Mouse (Mus musculus) hindbrain, embryonic 15.5 days (tissue): Measurements from ENCODE around the gene Lrrc34. TPM values are rescaled to one million over a fixed set of nuclear protein-coding genes. Genes with fewer than 3 reads are reported as not detected.
A peak's percentile ranks its signal among the peaks of the same experiment; 100 is the strongest.

Source experiments
- ATAC-seq: fragments of 200-750 bp; cut with Nextera tagmentation; 2 replicates; pipeline ENCODE4 v1.8.0; 2017; ENCODE audit warnings: low read depth, moderate number of reproducible peaks, moderate TSS enrichment; ENCODE audit not compliant: low FRiP score
- H3K27ac ChIP-seq: fragments of 300-500 bp; sonication (generic); replicated peaks from 2 replicates; pipeline ENCODE4 v1.5.1; 2015; ENCODE audit warnings: mild to moderate bottlenecking, inconsistent platforms
- H3K27me3 ChIP-seq: fragments of 300-500 bp; sonication (generic); 2 replicates; pipeline ENCODE4 v1.6.1; 2015; ENCODE audit warnings: control low read depth, inconsistent platforms
- H3K36me3 ChIP-seq: fragments of 300-500 bp; sonication (generic); 2 replicates; pipeline ENCODE4 v1.6.1; 2015; ENCODE audit warnings: control low read depth, inconsistent platforms
- H3K4me1 ChIP-seq: fragments of 300-500 bp; sonication (generic); replicated peaks from 2 replicates; pipeline ENCODE4 v1.6.1; 2015; ENCODE audit warnings: control low read depth, inconsistent platforms
- H3K4me2 ChIP-seq: fragments of 300-500 bp; sonication (generic); 2 replicates; pipeline ENCODE4 v1.6.1; 2015; ENCODE audit warnings: moderate library complexity, mild to moderate bottlenecking, inconsistent platforms
- H3K4me3 ChIP-seq: fragments of 300-500 bp; sonication (generic); 2 replicates; pipeline ENCODE4 v1.5.1; 2015; ENCODE audit warnings: mild to moderate bottlenecking, inconsistent platforms
- H3K9ac ChIP-seq: fragments of 300-500 bp; sonication (generic); 2 replicates; pipeline ENCODE4 v1.6.1; 2015; ENCODE audit warnings: inconsistent platforms
- H3K9me3 ChIP-seq: fragments of 300-500 bp; sonication (generic); 2 replicates; pipeline ENCODE4 v1.6.1; 2016; ENCODE audit warnings: control low read depth, inconsistent platforms
- WGBS: fragments of 180-500 bp; shearing (Covaris S2); methylation state at CpG from one replicate; pipeline ENCODE4 v1.1.7; 2015; 5-methylcytosine and 5-hydroxymethylcytosine counted together
- polyA plus RNA-seq: library from polyadenylated mRNA; unstranded; fragments of >200 nt; fragmentation: Nextera tagmentation; extraction: Ambion mirVana; gene quantifications from 2 replicates; pipeline ENCODE4 v1.2.1, GENCODE M21; 2015

Lrrc34 gene
- polyA plus RNA-seq, 1 experiment from 2014 or later: 1.4 TPM

DNA sequence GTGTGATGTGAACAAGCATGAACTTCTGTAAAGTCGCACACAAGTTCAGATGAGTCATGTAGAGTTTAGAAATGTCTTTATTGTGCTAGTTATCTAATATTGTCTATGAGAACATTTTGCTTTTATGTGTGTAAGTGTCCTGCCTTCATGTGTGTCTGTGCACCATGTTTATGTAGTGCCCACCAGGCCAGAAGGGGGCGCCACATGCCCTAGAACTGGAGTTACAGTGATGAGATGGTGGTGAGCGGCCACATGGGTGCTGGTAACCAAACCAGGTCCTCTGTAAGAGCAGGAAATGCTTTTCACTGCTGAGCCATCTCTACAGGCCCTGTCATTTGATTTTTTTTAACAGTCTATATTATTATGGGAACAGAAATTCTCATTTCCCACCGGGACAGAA, 12.0 kb downstream of the Lrrc34 start:
- no peak overlapping the region for H3K27ac ChIP-seq
- no peaks in the 10 kb centered on the region for H3K27me3 ChIP-seq
- H3K9ac ChIP-seq: no peak overlapping the region
- 86% methylated on average over 4 of the region's 4 CpGs for WGBS
- H3K4me3 ChIP-seq: no peak overlapping the region
- H3K4me2 ChIP-seq: no peak overlapping the region
- ATAC-seq: no peak
- H3K36me3 ChIP-seq: no peaks in the 10 kb centered on the region
- H3K4me1 ChIP-seq: no peaks in the 10 kb centered on the region
- no peaks in the 10 kb centered on the region for H3K9me3 ChIP-seq

DNA sequence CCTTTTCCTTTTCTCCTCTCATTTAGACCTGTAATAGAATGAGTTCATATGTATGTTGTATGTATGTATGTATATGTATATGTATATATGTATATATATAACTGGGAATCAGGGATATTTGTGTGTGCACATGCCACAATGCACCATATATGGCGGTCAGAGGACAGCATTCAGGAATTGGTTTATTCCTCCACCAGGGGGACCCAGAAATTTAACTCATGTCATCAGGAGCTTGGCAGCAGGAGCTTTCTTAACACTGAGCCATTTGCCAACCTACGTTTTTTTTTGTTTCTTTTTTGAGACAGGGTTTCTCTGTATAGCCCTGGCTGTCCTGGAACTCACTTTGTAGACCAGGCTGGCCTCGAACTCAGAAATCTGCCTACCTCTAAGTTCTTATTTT, 14.0 kb downstream of the Lrrc34 start:
- ATAC-seq: no peak
- 55% methylated on average over 3 of the region's 3 CpGs for WGBS
- H3K9ac ChIP-seq: no peak overlapping the region
- no peaks in the 10 kb centered on the region for H3K9me3 ChIP-seq
- H3K4me2 ChIP-seq: no peak overlapping the region
- H3K27ac ChIP-seq: no peak overlapping the region
- no peaks in the 10 kb centered on the region for H3K27me3 ChIP-seq
- H3K4me3 ChIP-seq: no peak overlapping the region
- H3K36me3 ChIP-seq: no peaks in the 10 kb centered on the region
- no peaks in the 10 kb centered on the region for H3K4me1 ChIP-seq

DNA sequence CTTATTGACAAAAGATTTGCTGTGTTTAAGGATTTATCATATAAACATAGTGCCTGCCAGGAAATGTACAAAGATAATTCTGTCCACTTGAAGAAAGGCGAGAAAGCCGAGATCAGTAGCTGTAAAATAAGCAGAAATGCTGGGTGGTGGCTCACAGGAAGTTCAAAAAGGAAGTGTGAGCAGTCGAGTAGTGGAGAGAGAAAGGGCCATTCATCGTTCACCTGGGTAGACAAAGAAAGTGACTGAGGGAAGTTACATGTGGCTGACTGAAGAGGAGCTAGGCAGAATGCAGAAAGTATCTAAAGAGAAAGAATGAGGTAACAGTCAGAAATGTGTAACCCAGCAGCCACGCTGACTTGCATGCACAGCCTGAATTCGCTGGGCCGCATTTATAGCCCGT, 27.5 kb downstream of the Lrrc34 start:
- no peak overlapping the region for H3K4me2 ChIP-seq
- ATAC-seq: no peak
- no peak overlapping the region for H3K4me3 ChIP-seq
- H3K9me3 ChIP-seq: no peaks in the 10 kb centered on the region
- H3K27ac ChIP-seq: no peak overlapping the region
- no peaks in the 10 kb centered on the region for H3K27me3 ChIP-seq
- no peak overlapping the region for H3K9ac ChIP-seq
- H3K4me1 ChIP-seq: no peaks in the 10 kb centered on the region
- H3K36me3 ChIP-seq: peaks cover 42% of the 10 kb centered on the region
- 91% methylated on average over 8 of the region's 8 CpGs for WGBS

DNA sequence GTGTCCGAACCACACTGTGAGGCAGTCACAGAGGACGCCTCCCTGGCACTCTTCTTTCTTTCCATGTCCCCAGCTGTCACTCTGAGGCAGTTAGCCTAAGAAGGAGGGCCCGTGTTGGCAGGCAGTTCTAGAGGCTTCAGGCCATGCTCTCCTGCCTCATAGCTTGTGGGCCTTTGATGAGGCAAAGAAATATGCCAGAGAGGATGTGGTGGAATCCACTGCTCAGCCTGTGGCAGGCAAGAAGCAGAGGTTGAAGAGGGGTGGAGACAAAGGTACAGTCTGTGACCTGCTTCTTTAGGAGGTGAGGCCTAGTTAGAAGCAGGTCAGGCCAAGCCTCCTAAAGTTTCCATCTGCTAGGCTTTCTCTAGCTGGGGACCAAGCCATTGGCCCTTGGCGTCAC, 36.7 kb downstream of the Lrrc34 start:
- ATAC-seq: no peak
- no peaks in the 10 kb centered on the region for H3K9me3 ChIP-seq
- peaks cover 9% of the 10 kb centered on the region; the same call in 1 of the 2 replicates for H3K4me1 ChIP-seq
- 96% methylated on average over 4 of the region's 4 CpGs for WGBS
- H3K36me3 ChIP-seq: peaks cover 74% of the 10 kb centered on the region
- no peak overlapping the region for H3K9ac ChIP-seq
- H3K27me3 ChIP-seq: no peaks in the 10 kb centered on the region
- H3K27ac ChIP-seq: no peak overlapping the region
- no peak overlapping the region for H3K4me3 ChIP-seq
- no peak overlapping the region for H3K4me2 ChIP-seq

DNA sequence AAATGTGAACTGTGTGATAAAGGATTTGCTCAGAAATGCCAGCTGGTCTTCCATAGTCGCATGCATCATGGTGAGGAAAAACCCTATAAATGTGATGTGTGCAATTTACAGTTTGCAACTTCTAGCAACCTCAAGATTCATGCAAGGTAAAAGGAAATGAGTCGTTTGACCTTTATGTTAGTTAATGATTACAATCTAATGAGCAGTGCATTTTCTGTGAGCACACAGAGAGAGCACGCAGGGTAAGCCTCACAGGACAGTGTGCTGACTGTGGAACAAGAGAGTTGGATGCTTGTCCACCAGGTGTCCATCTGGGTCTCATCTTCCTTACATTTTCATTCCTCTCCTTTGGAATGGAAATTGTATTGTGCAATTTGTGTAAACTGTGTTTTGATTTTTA, 38.7 kb downstream of the Lrrc34 start:
- H3K36me3 ChIP-seq: peaks cover 66% of the 10 kb centered on the region
- no peaks in the 10 kb centered on the region for H3K9me3 ChIP-seq
- no peak overlapping the region for H3K9ac ChIP-seq
- peaks cover 20% of the 10 kb centered on the region for H3K4me1 ChIP-seq
- no peak overlapping the region for H3K27ac ChIP-seq
- 95% methylated on average over 3 of the region's 3 CpGs for WGBS
- no peak overlapping the region for H3K4me2 ChIP-seq
- ATAC-seq: no peak
- H3K27me3 ChIP-seq: no peaks in the 10 kb centered on the region
- H3K4me3 ChIP-seq: no peak overlapping the region

DNA sequence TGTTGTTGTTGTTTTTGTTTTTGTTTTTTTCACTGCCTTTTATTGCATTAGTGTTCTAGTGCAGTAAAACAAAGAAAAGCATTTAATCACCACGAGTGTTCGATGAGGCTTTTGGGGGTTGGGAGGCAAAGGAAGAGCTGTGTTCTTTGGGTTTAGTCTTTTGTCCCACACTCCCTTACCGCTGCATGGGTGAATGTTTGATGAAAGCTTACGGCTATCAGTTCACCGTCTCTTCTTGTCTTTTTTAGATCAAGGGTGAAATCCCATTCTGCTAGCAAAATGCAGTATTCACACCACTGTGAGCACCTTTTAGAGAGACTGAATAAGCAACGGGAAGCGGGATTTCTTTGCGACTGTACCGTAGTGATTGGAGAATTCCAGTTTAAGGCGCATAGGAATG, 44.4 kb downstream of the Lrrc34 start:
- 39% methylated on average over 10 of the region's 10 CpGs for WGBS
- peak overlapping the region; percentile 84 for H3K4me3 ChIP-seq
- peaks cover 24% of the 10 kb centered on the region for H3K36me3 ChIP-seq
- peak overlapping the region; percentile 71 for H3K4me2 ChIP-seq
- ATAC-seq: no peak
- H3K4me1 ChIP-seq: peaks cover 42% of the 10 kb centered on the region
- H3K9me3 ChIP-seq: no peaks in the 10 kb centered on the region
- 0 out of 2 replicates have a peak overlapping the region, but pooled peaks have one; percentile 99 for H3K27ac ChIP-seq
- H3K27me3 ChIP-seq: no peaks in the 10 kb centered on the region
- H3K9ac ChIP-seq: peak overlapping the region; percentile 77

DNA sequence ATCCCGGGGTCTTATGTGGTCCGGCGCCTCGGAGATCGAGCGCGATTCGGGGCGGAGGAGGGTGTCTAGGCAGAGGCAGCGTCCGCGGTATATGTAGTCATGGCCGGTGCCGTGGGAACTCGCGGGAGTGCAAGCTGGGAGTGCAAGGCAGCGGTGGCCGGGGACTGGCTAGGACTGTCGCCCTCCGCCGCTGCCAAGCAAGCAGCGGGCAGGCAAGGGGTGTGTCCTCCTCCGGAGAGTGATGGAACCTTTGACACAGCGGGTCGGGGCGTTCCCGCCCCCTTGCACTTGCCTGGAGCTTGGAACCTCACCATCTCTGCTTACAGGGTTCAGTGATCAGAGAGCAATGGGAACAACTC, 45.0 kb downstream of the Lrrc34 start:
- under 1% methylated on average over 27 of the region's 27 CpGs for WGBS
- ATAC-seq: no peak; the same call in none of the 2 replicates
- H3K4me2 ChIP-seq: peak overlapping the region; percentile 71
- H3K9ac ChIP-seq: peak overlapping the region; percentile 77
- H3K4me1 ChIP-seq: peaks cover 40% of the 10 kb centered on the region
- H3K36me3 ChIP-seq: peaks cover 19% of the 10 kb centered on the region
- peak overlapping the region; percentile 99 for H3K27ac ChIP-seq
- peak overlapping the region; percentile 84 for H3K4me3 ChIP-seq
- no peaks in the 10 kb centered on the region for H3K9me3 ChIP-seq
- no peaks in the 10 kb centered on the region for H3K27me3 ChIP-seq

DNA sequence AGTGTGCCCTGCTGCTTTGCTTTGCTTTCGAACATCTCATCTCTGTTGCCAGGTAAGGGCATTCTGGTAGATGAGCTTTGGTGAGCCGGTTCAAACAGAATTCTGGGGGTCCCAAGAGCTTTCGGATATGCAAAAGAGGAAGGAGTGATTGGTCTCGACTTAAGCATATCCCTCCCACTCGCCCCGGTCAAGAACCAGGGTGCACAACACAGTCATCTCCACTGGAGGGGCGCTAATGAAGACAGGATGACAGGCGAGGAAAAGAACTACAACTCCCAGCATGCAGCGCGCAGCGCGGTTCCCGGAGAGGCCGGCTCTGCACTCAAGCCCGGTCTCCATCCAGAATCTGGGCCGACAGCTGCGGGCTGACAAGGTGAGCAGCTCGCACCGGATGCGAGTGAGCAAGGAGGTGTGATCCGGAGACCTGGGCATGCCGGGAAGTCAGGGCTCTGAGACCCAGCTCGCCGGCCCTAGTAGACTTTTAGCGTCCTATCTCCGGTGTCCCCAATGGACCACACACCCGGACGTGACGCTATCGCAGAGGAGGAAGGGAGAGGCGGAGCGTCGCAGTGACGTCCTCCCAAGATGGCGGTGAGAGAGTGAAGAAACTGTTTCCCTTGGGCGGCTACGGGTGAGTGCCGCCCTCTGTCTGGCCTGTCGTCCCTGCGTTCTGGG, 45.5 kb downstream of the Lrrc34 start, which contains the start of gene Mynn:
Gene Mynn (plus strand): TSS at position 1 of the 675 bp plus-strand sequence.
- peak; percentile 95 for ATAC-seq
- Histone ChIP-seq H3K27me3 (no peaks in the 10 kb centered on the region), H3K9me3 (no peaks in the 10 kb centered on the region), H3K4me3 (peak within 1 kb of the TSS; percentile 84), H3K27ac (peak within 1 kb of the TSS; percentile 99), H3K36me3 (peaks cover 14% of the 10 kb centered on the region), H3K4me2 (peak within 1 kb of the TSS; percentile 71), H3K4me1 (peaks cover 40% of the 10 kb centered on the region), H3K9ac (peak within 1 kb of the TSS; percentile 77)
- WGBS: under 1% methylated on average over 40 of the region's 40 CpGs

DNA sequence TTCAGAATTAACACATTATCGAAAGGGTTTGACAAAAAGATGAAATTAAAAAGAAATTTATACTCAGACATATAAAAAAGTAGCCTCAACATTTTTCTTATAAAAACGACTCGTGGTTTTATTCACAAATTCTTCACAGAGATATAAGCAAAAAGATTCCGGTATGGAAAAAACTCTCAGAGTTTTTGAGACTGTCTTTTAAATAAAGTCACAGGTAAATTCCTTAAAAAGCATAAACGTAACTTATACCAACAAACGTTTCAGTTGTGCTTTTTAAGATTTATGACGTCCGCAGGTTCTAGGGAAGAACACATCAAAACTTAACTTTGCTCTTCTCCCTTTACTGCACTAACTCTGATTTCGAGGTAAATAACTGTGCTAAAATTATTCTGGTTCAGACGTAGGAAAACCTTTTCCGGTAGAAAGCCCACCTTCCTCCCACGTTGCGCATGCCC, 46.0 kb downstream of the Lrrc34 start:
- H3K4me3 ChIP-seq: peak overlapping the region; percentile 84
- no peaks in the 10 kb centered on the region for H3K27me3 ChIP-seq
- ATAC-seq: no peak
- 1% methylated on average over 13 of the region's 13 CpGs for WGBS
- peaks cover 11% of the 10 kb centered on the region; the same call in 1 of the 2 replicates for H3K36me3 ChIP-seq
- H3K27ac ChIP-seq: peak overlapping the region; percentile 99
- no peaks in the 10 kb centered on the region for H3K9me3 ChIP-seq
- H3K9ac ChIP-seq: peak overlapping the region; percentile 77
- H3K4me2 ChIP-seq: peak overlapping the region; percentile 71
- H3K4me1 ChIP-seq: peaks cover 40% of the 10 kb centered on the region

DNA sequence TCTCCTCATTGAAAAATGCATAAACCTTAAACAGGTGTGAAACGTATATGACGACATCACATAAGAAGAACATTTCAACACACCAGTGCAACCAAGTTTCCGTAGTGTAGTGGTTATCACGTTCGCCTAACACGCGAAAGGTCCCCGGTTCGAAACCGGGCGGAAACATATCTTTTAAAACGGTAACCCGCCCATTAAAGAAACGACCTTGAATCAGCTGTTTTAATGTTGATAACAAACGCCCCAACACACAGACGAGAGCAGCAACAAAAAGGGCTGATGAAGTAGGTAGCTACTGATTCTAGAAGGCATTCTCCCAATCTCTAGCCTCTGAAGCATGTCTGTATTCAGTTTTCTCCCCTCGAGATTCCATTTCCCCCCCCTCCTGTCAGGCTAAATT, 46.5 kb downstream of the Lrrc34 start:
- peak overlapping the region; percentile 73 for H3K27ac ChIP-seq
- no peaks in the 10 kb centered on the region for H3K27me3 ChIP-seq
- H3K4me3 ChIP-seq: peak overlapping the region; percentile 84
- H3K4me1 ChIP-seq: peaks cover 37% of the 10 kb centered on the region
- peaks cover 8% of the 10 kb centered on the region; the same call in 1 of the 2 replicates for H3K36me3 ChIP-seq
- peak; percentile 46 for ATAC-seq
- under 1% methylated on average over 17 of the region's 17 CpGs for WGBS
- H3K4me2 ChIP-seq: peak overlapping the region; percentile 71
- H3K9ac ChIP-seq: 0 out of 2 replicates have a peak overlapping the region, but pooled peaks have one; percentile 22
- H3K9me3 ChIP-seq: no peaks in the 10 kb centered on the region

DNA sequence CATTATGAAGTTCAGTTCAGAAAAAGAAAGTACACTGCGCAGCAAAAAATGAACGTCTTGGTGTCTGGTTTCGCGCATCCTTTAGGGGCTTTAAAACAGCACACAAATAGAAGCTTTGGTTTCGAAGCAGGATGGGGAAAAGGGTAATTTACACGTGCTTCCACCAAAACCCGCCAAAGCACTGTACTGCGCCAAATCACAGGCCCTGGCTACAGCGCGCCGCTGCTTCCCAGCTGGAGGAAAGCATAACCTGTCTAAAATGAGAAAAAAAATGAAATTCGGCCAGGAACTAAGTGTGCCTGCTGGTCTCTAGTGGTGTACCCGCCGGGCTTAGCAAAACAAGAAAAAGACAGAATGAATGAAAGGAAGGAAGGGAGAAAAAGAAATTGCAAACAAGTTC, 47.0 kb downstream of the Lrrc34 start:
- Histone ChIP-seq H3K4me3 (peak overlapping the region; percentile 84), H3K4me2 (peak overlapping the region; percentile 71), H3K9ac (peak overlapping the region; percentile 51), H3K27ac (peak overlapping the region; percentile 66), H3K4me1 (peaks cover 41% of the 10 kb centered on the region), H3K36me3 (peaks cover 8% of the 10 kb centered on the region; the same call in 1 of the 2 replicates), H3K27me3 (no peaks in the 10 kb centered on the region), H3K9me3 (no peaks in the 10 kb centered on the region)
- ATAC-seq: peak; percentile 27; the same call in 1 of the 2 replicates
- 1% methylated on average over 14 of the region's 14 CpGs for WGBS

DNA sequence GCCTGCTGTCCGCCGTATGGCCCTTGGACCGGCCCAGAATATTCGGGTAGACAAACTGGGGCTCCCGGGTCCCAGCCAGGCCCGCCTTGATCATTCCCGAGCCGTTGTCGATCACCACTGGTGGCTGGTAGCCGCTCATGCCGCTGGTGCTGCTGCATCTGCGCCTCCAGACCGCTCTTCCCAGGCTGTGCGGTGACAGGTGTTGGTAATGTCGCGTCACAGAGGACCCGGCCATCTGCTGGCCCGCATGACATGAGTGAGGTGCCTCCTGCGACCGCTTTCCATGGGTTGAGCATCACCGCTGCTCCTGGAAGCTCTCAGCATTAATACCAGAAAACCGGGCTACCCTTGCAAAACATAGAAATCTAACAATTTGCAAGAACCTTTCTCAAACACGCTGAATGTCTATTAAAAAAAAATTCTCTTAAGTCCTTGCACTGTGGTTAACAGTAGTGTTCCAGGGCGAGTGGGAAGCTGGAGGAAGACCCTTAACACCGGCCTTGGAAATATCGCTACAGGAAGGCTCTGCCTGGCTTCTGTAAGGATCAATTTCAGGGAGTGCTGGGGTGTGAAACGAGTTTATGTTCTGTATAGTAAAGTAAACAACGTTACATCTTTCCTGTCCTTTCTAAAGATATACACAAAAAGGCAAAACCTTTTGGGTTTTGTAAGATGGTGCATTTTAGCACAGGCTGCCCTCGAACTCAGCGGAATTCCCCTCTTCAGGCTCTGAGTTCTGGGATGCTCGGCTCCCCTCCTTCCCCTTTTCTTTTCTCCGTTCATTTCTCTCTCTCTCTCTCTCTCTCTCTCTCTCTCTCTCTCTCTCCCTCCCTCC, 47.7 kb downstream of the Lrrc34 start, which contains the start of gene Actrt3:
Gene Actrt3 (minus strand): TSS at position 229 of the 835 bp plus-strand sequence.
- Histone ChIP-seq H3K4me2 (peak within 1 kb of the TSS; percentile 71), H3K9ac (peak within 1 kb of the TSS; percentile 51), H3K27me3 (no peaks in the 10 kb centered on the region), H3K36me3 (peaks cover 5% of the 10 kb centered on the region; the same call in 1 of the 2 replicates), H3K4me1 (peaks cover 38% of the 10 kb centered on the region), H3K4me3 (peak within 1 kb of the TSS; percentile 84), H3K9me3 (no peaks in the 10 kb centered on the region), H3K27ac (peak within 1 kb of the TSS; percentile 66)
- 1% methylated on average over 32 of the region's 32 CpGs for WGBS
- ATAC-seq: no peak
